Mouse (Mus musculus) heart, embryonic 11.5 days (tissue): Measurements from ENCODE around the gene Nexn. TPM values are rescaled to one million over a fixed set of nuclear protein-coding genes. Genes with fewer than 3 reads are reported as not detected.
"Not testable (repeated sequence)": the region's sequence is repeated elsewhere in the genome, so short reads cannot be mapped to it uniquely, and the experiment has no call there.

Experiments
- ATAC-seq: fragments of 200-750 bp; cut with Nextera tagmentation; replicated peaks from 2 replicates; pipeline ENCODE4 v1.8.0; 2017; ENCODE audit warnings: moderate library complexity; ENCODE audit not compliant: insufficient number of reproducible peaks, low FRiP score, low TSS enrichment
- H3K27ac ChIP-seq: fragments of 300-500 bp; sonication (generic); 2 replicates; pipeline ENCODE4 v1.5.1; 2014; ENCODE audit warnings: mild to moderate bottlenecking, low read depth, low read length
- H3K27me3 ChIP-seq: fragments of 300-500 bp; sonication (generic); 2 replicates; pipeline ENCODE4 v1.6.1; 2014; ENCODE audit warnings: mild to moderate bottlenecking, low read length, mixed read lengths; ENCODE audit not compliant: control insufficient read depth, insufficient read depth
- H3K36me3 ChIP-seq: fragments of 300-500 bp; sonication (generic); 2 replicates; pipeline ENCODE4 v1.6.1; 2014; ENCODE audit warnings: mild to moderate bottlenecking, low read length, moderate library complexity, mixed read lengths; ENCODE audit not compliant: control insufficient read depth, insufficient read depth
- H3K4me1 ChIP-seq: fragments of 300-500 bp; sonication (generic); 2 replicates; pipeline ENCODE4 v1.6.1; 2014; ENCODE audit warnings: low read length; ENCODE audit not compliant: control insufficient read depth, insufficient read depth
- H3K4me2 ChIP-seq: fragments of 300-500 bp; sonication (generic); 2 replicates; pipeline ENCODE4 v1.6.1; 2014; ENCODE audit warnings: mild to moderate bottlenecking, moderate library complexity
- H3K4me3 ChIP-seq: fragments of 300-500 bp; sonication (generic); 2 replicates; pipeline ENCODE4 v1.5.1; 2014; ENCODE audit warnings: low read depth, low read length
- H3K9ac ChIP-seq: fragments of 300-500 bp; sonication (generic); 2 replicates; pipeline ENCODE4 v1.6.1; 2014; ENCODE audit warnings: mild to moderate bottlenecking, low read depth, low read length, moderate library complexity
- H3K9me3 ChIP-seq: fragments of 300-500 bp; sonication (generic); replicated peaks from 2 replicates; pipeline ENCODE4 v1.6.1; 2016; ENCODE audit warnings: low read length; ENCODE audit not compliant: control insufficient read depth
- WGBS: fragments of 180-500 bp; shearing (Covaris S2); extraction: QIAGEN DNeasy Blood & Tissue Kit; methylation state at CpG from one replicate; pipeline ENCODE4 v1.1.7; 2014; ENCODE audit not compliant: insufficient replicate concordance; 5-methylcytosine and 5-hydroxymethylcytosine counted together
- polyA plus RNA-seq: library from polyadenylated mRNA; unstranded; fragments of >200 nt; fragmentation: Nextera tagmentation; extraction: Ambion mirVana; gene quantifications from 2 replicates; pipeline ENCODE4 v1.2.1, GENCODE M21; 2014

Nexn gene
- polyA plus RNA-seq, result 165 and 210 TPM in 2 replicates

GRCm38 (mm10) chr3:152266036-152266421, at the start of gene Nexn:
TSS of gene Nexn (minus strand) at chr3:152266350.
- Histone ChIP-seq H3K4me3 (peak within 1 kb of the TSS; percentile 69), H3K36me3 (no peaks in the 10 kb centered on the region), H3K4me2 (peak within 1 kb of the TSS; percentile 65), H3K9me3 (no peaks in the 10 kb centered on the region), H3K9ac (peak within 1 kb of the TSS; percentile 96), H3K27ac (peak within 1 kb of the TSS; percentile 99), H3K27me3 (no peaks in the 10 kb centered on the region), H3K4me1 (peaks cover 18% of the 10 kb centered on the region)
- ATAC-seq, result no peak
- 5% methylated on average over 13 of the region's 13 CpGs for WGBS

GRCm38 (mm10) chr3:152315613-152316012, 49.5 kb upstream of the Nexn start:
- Histone ChIP-seq H3K36me3 (0 out of 2 replicates have a peak, but pooled peaks cover 3% of the 10 kb centered on the region), H3K4me3 (no peak overlapping the region), H3K4me1 (peaks cover 7% of the 10 kb centered on the region; the same call in 1 of the 2 replicates), H3K9me3 (no peaks in the 10 kb centered on the region), H3K9ac (no peak overlapping the region), H3K27ac (0 out of 2 replicates have a peak overlapping the region, but pooled peaks have one; percentile 29), H3K27me3 (no peaks in the 10 kb centered on the region), H3K4me2 (no peak overlapping the region)
- peak; percentile 84; the same call in 1 of the 2 replicates for ATAC-seq
- 12% methylated on average over 7 of the region's 7 CpGs for WGBS

GRCm38 (mm10) chr3:152314666-152315065, 48.5 kb upstream of the Nexn start:
- not testable (repeated sequence) for H3K9me3 ChIP-seq, ATAC-seq, H3K4me2 ChIP-seq, H3K27me3 ChIP-seq, H3K9ac ChIP-seq, H3K4me3 ChIP-seq, H3K36me3 ChIP-seq, H3K27ac ChIP-seq
- 76% methylated on average over 14 of the region's 14 CpGs for WGBS
- peaks cover 11% of the 10 kb centered on the region for H3K4me1 ChIP-seq

- Histone ChIP-seq H3K36me3 (0 out of 2 replicates have a peak, but pooled peaks cover 3% of the 10 kb centered on the region), H3K9me3 (no peaks in the 10 kb centered on the region), H3K9ac (no peak overlapping the region; the same call in 1 of the 2 replicates), H3K4me3 (no peak overlapping the region), H3K27ac (peak overlapping the region; percentile 96), H3K4me1 (peaks cover 46% of the 10 kb centered on the region), H3K4me2 (no peak overlapping the region), H3K27me3 (no peaks in the 10 kb centered on the region)
- no peak for ATAC-seq
- 70% methylated on average over 9 of the region's 9 CpGs for WGBS
These were observed 43.1 kb upstream of the Nexn start for GRCm38 (mm10) chr3:152309250-152309645.

GRCm38 (mm10) chr3:152308485-152309249, 42.5 kb upstream of the Nexn start:
- 13% methylated on average over 10 of the region's 10 CpGs for WGBS
- 0 out of 2 replicates have a peak, but pooled peaks cover 3% of the 10 kb centered on the region for H3K36me3 ChIP-seq
- H3K27me3 ChIP-seq, result no peaks in the 10 kb centered on the region
- peak overlapping the region; percentile 54 for H3K9ac ChIP-seq
- peak; percentile 36; the same call in 1 of the 2 replicates for ATAC-seq
- H3K9me3 ChIP-seq, result no peaks in the 10 kb centered on the region
- H3K4me1 ChIP-seq, result peaks cover 51% of the 10 kb centered on the region
- H3K4me3 ChIP-seq, result no peak overlapping the region
- peak overlapping the region; percentile 96 for H3K27ac ChIP-seq
- 0 out of 2 replicates have a peak overlapping the region, but pooled peaks have one; percentile 27 for H3K4me2 ChIP-seq

- peak overlapping the region; percentile 1 for H3K9ac ChIP-seq
- ATAC-seq, result no peak
- no peak overlapping the region for H3K4me3 ChIP-seq
- H3K36me3 ChIP-seq, result no peaks in the 10 kb centered on the region; the same call in 1 of the 2 replicates
- peak overlapping the region; percentile 86 for H3K27ac ChIP-seq
- H3K4me2 ChIP-seq, result no peak overlapping the region
- WGBS, result 60% methylated on average over 4 of the region's 4 CpGs
- H3K4me1 ChIP-seq, result peaks cover 51% of the 10 kb centered on the region
- no peaks in the 10 kb centered on the region for H3K27me3 ChIP-seq
- no peaks in the 10 kb centered on the region for H3K9me3 ChIP-seq
These were observed 39.8 kb upstream of the Nexn start for GRCm38 (mm10) chr3:152305971-152306370.

GRCm38 (mm10) chr3:152305080-152305479, 38.9 kb upstream of the Nexn start:
- ATAC-seq, result no peak
- H3K9me3 ChIP-seq, result no peaks in the 10 kb centered on the region
- H3K4me1 ChIP-seq, result peaks cover 51% of the 10 kb centered on the region
- peak overlapping the region; percentile 86 for H3K27ac ChIP-seq
- H3K4me3 ChIP-seq, result no peak overlapping the region
- H3K4me2 ChIP-seq, result no peak overlapping the region
- H3K27me3 ChIP-seq, result no peaks in the 10 kb centered on the region
- WGBS, result 60% methylated on average over 8 of the region's 8 CpGs
- no peaks in the 10 kb centered on the region; the same call in 1 of the 2 replicates for H3K36me3 ChIP-seq
- peak overlapping the region; percentile 40; the same call in 1 of the 2 replicates for H3K9ac ChIP-seq

- peaks cover 43% of the 10 kb centered on the region for H3K4me1 ChIP-seq
- H3K9ac ChIP-seq, result peak overlapping the region; percentile 5; the same call in 1 of the 2 replicates
- WGBS, result 18% methylated on average over 6 of the region's 6 CpGs
- no peaks in the 10 kb centered on the region; the same call in 1 of the 2 replicates for H3K36me3 ChIP-seq
- peak overlapping the region; percentile 86 for H3K27ac ChIP-seq
- H3K4me3 ChIP-seq, result no peak overlapping the region
- H3K4me2 ChIP-seq, result 0 out of 2 replicates have a peak overlapping the region, but pooled peaks have one; percentile 5
- H3K9me3 ChIP-seq, result no peaks in the 10 kb centered on the region
- peak; percentile 70 for ATAC-seq
- no peaks in the 10 kb centered on the region for H3K27me3 ChIP-seq
These were observed 38.1 kb upstream of the Nexn start for GRCm38 (mm10) chr3:152304093-152304815.
